Mouse (Mus musculus): Measurements from ENCODE around the gene Slc25a20.
A peak's percentile ranks its signal among the peaks of the same experiment; 100 is the strongest.

The Slc25a20 gene

DNA sequence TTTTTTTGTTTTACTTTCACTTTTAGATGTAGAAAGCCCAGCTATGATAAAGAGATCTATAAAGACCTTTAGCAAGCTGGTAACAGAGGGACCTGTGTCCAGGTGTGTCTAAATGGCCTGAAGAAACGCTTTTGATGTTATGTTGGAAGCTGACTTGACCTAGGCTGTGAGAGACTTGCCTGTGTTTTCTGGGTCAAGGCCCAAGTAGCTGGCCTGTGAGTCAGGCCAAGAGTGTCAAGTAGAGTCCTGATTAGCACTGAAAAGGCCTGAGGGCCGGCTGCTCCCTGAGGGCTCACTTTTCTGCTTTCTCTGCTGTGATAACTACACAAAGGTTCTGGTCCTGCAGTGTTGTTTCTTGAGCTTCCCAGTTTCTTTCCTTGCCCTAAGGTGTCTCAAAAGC, 25.8 kb downstream of the Slc25a20 start:
- no peak for DNase-seq

DNA sequence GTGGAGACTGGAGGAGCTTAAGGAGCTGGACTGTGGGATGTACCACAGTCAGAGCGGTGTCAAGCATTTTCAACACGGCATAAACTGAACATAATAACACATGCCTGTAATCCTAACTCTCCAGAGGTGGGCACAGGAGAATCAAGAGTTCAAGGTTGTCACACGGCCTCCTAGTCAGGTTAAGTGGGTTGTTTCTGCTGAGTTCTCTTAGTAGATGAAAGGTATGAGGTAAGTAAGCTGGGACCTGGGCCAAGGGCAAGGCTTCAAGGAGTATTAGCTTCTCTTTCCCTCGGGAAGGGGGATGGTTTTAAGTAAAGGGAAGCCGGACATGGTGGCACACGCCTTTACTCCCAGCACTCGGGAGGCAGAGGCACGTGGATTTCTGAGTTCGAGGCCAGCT, 26.6 kb downstream of the Slc25a20 start:
- DNase-seq, result no peak

DNA sequence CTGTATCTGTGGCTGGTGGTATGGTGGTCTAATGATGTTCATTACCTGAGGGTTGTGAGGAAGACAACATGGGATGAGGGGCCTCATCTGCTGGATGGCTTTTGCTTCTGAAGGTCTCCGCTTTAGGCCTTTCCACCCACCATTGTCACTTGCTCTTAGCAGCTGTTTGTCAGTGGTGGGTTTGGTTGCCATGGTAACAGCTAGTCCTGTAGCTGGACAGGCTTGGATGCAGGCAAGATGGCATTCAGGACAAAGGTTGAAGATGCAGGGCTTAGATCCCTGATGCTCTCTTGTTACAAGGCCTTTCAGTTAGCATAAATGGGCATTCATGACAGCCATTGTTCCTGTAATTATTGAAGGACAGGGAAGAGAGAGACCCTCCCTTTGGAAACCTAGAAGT, 27.2 kb downstream of the Slc25a20 start, which contains the start of gene Prkar2a:
Prkar2a (plus strand) TSS at position 209 of the 400 bp plus-strand sequence.
- no peak for DNase-seq

DNA sequence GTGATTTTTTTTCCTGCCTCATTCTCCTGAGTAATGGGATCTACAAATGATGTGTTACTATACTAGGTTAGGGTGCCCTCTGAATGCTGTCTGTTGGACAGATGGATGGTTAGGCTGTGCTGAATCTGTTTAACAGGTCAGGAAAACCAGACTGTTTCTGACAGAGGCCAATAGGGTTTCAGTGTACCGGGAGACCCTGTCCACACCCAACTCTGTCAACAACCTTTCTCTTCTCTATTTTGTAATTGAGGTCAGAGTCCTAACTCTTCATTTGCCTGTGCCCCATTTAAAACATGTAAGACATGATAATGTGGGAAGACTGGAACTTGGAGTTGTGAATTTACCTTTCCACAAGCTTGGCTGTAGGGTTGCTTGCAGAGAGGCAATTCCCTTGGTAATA, 28.1 kb downstream of the Slc25a20 start:
- DNase-seq, result no peak

DNA sequence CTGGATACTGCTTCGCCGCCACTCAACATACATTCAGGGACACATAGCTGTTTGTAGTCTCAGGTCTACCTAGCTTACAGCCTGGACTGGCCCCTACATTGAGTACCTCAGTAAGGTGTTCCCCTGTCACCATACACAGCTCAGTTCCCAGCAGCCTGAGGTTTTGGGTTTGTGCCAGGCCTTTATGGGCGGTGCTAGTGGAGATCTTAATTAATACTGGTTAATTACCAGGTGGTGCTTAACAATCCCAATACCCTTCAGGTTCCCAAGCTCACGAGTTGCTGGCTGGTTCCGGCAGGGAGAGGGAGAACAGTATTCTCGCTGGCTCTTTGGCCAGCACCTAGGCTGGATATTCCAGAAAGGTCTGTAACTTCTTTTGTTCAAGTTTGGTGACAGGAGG, 29.0 kb downstream of the Slc25a20 start:
- DNase-seq, result peak in 1 of 2 experiments; percentile 22

DNA sequence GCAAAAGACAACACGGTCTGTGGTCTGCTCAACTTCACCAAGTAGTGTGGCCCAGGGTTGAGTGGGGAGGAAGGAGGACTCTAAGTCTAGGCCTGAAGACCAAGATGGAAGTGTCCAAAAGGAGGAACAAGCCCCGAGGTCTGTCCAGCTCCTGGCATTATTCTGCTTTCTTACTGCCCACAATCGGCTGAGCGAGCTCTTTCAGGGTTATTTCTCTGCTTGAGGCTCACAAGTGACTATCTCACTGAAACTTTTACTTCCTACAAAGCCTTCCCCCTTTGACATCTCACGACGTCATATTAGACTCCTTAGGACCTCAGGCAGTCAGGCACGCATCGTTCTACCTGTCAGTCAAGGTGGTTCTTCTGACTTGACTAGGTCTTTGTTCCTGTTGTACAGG, 29.5 kb downstream of the Slc25a20 start:
- DNase-seq, result no peak

DNA sequence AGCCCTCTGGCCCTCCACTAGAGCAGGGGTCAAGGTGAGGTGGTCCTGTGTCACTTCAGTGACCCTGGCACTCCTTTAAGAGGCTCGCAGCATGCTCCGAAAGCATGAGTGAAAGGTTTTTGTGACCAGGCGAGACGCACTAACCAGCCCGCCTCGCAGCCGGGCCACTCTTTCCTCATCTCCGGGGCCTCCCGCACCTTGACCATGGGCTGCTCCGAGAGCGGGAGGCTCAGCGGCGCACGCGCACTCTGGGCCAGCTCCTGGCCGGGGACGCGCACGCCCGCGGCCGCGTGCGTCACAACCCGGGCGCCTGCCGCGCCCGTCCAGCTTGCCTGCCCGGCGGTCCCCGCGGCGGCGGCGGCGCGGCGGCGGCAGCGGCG, 29.9 kb downstream of the Slc25a20 start:
- peak; percentile 96 to 97 for DNase-seq

DNA sequence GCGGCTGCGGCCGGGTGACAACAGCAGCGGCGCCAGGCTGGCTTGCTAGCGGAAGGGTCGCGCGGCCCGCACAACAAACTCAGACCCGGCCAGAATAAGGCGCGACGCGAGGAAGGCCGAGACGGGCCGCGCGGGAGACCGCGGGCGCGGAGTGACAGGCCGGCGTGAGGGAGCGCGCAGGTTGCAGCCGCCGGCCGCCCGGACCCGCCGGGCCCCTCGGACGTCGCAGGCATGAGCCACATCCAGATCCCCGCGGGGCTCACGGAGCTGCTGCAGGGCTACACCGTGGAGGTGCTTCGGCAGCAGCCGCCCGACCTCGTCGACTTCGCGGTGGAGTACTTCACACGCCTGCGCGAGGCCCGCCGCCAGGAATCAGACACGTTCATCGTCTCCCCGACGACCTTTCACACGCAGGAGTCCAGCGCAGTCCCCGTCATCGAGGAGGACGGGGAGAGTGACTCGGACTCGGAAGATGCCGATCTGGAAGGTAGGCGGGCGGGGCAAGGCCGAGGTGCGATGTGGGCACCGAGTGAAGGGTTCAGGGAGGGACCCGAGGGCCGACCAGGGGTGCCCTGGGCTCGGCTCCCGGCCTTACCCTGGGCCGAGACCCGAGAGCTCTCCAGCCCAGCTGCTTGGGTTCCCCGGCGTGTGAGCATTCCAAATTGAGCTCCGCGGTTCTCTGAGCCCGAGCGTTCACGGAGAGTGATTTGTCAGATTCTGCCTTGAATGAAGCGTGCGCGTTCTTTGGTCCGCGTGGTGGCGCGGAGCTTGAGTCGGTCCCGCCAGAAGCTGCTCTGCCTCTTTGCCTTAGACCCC, 30.5 kb downstream of the Slc25a20 start:
- peak; percentile 76 to 77 for DNase-seq

DNA sequence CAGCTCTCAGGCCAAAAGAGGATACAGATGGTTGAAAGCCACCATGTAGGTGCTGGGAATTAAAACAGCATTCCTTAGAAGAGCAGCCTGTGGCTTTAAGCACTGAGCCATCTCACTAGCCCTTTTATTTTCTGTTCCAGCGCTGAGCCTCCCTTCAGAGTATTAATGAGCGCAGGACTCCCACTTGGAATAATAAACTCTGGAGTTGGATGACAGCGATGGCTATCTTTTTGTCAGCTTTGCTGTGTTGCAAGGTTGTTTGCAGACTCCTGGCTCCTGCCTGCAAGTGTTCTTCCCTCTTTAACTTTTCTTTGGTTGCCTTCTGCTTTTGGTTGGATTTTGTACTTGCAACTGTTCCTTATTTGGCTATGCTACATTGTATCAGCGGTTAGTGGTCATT, 32.1 kb downstream of the Slc25a20 start:
- DNase-seq, result no peak

DNA sequence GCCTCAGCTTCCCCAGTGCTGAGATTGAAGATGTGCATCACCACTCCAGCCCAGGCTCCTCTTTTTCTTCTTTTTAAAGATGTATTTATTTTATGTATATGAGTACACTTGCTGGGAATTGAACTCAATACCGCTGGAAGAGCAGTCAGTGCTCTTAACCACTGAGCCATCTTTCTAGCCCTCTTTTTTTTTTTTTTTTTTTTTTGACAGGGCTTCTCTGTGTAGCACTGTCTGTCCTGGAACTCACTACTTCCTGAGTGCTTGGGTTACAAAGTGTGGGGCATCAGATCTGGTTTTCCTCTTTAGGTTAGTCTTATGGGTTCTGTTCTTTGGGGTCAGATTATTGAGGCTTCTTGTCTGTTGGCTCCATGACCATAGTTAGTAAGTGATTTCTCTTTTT, 32.6 kb downstream of the Slc25a20 start:
- DNase-seq, result no peak

DNA sequence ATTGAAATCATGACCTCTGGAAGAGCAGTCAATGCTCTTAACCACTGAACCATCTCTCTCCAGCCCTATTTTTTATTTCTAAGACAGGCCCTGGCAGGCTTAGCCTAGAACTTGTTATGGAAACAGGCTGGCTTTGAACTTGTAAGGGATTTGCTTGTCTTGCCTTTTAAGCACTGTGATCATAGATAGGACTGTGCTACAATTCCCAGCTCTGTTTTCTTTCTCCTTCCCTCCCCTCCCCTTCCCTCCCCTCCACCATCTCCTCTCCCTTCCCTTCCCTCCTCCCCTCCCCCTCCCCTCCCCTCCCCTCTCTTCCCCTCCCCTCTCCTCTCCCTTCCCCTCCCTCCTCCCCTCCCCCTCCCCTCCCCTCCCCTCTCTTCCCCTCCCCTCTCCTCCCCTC, 40.6 kb downstream of the Slc25a20 start:
- DNase-seq, result no peak

DNA sequence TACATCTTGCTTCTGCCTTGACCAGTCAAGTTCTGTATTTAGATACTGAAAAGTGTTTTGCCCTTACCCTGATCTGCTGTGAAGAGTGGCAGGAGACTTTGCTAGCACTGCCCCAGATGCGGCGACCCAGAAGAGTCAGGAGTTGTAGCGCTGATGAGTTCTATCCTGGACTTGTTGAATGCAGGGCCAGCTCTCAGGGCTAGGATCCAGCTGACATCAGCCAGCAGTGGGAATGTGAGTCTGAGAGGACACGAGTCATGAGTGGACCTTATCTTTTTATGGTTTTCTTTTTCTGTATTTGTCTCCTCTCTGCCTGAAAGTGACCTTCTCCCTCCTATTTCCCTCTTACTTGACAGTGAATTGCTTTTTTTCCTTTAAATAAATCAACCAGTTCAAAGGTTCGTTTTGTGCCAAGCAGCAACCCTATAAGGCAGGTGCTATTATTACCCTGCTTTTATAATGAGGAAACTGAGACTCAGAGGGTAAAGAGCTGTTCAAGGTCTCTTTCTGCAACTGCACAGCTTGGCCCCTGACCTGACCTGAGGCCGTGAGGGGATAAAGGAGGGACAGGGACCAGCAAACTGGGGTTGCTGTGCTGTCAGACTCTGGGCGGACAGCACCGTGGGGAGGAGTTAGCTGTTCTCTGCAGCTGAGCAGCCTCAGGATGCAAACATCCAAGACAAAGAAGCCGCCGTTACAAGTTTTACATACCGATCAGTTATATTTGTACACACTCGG, 41.7 kb downstream of the Slc25a20 start:
- no peak for DNase-seq

DNA sequence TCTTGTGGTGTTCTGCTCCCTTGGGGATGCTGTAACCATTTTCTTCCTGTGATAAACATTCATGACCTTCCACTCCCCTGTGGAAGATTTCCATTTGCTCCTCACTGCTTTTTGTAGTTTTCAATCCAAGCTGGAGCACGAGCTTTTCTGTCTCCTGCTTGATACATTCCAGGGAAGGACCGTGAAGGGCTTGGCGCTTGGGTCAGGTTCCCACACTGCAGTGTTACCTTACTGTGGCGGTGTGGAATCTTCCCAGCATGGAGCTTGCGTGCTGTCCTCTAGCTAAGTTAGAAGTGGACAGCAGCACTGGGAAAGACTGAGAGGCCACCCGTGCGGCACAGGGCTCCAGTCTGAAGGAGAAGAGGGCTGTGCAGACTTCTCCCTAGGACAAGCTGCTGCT, 42.7 kb downstream of the Slc25a20 start:
- no peak for DNase-seq

DNA sequence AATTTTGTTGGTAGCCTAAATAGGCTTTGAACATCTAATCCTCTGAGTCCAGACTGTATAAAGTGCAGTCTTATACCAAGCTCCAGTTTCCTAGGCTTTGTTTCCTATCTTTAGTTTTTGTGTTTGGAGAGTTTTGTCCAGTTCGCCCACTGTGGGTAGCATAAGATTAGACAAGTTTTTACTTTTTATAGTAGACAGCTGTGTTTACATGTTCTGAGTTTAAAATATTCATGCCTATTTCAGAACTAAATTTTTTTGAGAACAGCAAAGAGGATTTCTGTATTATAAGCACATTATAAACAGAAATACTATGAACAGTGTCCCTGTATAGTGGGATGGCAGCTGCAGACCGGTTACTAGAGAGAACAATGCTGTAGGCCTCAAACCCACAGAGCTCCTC, 45.3 kb downstream of the Slc25a20 start:
- DNase-seq, result no peak

DNA sequence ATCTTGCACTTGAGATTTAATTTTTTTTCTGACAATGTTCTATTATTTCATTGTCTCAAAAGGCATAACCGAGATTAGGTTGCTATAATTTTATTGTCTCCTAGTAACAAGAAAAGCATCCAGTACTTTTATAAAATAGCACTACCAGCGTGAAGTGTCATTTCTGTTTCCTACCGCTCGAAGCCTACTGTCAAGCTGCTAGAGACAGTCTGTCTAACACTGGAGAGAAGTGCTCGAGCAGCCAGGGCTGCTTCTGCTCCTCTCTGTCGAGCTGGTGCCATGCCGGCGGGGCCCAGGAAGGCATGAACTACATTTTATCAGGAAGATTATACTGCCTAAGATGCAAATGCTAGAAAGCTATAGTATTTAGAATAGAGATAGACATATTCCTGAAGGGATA, 46.9 kb downstream of the Slc25a20 start:
- DNase-seq, result no peak

DNA sequence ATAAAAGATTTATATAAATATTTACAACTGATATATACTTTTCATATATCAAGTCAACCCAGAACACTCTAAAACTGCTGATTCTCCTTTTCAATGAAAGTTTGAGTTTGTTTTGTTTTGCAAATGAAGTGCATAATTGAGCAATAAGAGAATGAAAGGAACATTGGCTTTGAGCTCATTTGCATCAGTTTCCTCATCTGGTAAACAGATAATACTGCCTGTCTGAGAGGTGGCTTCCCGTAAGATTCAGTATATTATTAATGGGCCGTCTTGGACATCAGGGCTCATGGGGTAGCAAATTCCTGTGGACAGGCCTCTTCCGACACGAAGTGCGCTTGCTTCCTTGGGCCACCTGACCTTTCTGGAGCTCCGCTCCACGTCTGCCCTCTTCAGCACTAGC, 48.9 kb downstream of the Slc25a20 start:
- no peak for DNase-seq

DNA sequence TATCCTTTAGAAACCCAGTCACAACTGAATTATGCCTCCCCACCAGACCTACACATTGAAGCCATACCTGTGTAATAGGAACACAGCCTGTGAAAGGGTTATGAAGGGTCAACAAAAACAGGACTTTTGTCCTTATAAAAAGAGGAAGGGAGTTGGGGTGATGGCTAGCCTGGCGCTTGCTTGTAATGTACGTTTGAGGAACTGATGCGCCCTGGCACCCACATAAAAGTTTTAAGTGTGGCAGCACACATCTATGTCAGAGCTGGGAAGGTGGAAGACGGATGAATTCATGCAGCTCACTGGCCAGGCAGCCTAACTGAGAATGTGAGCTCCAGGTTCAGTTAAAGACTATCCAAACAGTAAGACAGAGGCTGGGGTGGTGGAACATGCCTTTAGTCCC, 54.3 kb downstream of the Slc25a20 start:
- no peak for DNase-seq

DNA sequence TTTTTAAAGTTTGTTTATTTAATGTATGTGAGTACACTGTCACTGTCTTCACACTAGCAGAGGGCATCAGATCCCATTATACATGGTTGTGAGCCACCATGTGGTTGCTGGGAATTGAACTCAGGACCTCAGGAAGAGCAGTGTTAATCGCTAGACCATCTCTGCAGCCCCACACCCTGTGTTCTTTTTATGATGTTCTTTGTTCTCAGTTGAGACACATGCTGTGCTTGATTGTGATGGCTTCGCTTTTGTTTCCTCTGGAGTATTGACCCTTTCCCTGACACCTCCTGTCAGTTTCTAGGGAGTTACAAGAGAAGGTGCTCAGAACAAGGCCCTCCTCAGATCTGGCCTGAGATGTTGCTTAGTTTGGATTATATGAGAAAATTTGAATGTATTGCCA, 61.9 kb downstream of the Slc25a20 start:
- no peak for DNase-seq

DNA sequence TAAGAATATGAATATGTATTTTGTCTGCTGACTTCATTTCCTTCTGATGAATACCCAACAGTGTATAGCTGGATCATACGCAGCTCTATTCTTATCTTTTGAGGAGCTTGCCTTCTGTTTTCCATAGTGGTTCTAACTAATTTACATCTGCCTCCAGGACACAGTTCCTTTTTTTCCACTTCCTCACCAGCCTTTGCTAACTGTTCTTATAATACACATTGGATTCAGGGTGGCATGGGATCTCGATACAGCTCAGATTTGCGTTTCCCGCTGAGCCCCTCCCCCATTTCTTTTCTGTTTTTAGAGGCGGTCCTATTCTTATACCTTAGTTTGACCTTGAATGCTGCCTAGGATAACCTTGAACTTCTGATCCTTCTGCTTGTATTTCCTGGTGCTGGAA, 64.2 kb downstream of the Slc25a20 start:
- no peak for DNase-seq

DNA sequence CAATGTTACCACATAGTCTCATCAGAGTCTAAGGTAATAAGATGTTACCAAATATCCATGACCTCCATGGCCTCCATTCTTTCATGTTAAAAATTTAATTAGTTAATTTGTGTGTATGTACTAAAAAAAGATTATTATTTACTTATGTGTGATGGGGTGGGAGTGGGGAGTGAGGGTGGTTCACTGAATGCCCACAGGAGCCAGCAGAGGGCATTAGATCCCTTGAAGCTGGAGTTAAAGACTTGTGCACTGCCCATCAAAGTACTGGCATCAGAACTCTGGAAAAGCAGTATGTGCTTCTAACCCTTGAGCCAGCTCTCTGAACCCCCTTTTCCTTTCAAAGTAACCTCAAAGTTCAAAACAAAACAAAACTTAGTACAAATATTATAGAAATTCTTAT, 67.2 kb downstream of the Slc25a20 start:
- no peak for DNase-seq

DNA sequence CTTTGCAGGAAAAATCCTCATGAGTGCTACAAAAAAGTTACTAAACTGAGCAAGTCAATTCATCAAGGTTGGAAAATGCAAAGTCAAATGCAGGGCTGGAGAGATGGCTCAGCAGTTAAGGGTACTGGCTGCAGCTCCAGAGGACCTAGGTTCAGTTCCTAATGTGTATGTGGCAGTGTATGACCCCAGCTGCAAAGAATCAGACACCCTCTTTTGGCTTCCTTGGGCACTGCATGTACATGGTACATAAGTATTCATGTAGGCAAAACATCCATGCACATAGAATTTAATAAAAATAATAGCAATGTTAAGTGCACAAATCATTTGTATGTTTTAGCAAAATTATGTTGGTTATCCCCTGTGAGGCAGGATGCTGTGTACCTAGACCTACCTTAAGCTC, 70.6 kb downstream of the Slc25a20 start:
- no peak for DNase-seq
